Mouse (Mus musculus): ENCODE measurements around the gene Fbxo21.

DNA sequence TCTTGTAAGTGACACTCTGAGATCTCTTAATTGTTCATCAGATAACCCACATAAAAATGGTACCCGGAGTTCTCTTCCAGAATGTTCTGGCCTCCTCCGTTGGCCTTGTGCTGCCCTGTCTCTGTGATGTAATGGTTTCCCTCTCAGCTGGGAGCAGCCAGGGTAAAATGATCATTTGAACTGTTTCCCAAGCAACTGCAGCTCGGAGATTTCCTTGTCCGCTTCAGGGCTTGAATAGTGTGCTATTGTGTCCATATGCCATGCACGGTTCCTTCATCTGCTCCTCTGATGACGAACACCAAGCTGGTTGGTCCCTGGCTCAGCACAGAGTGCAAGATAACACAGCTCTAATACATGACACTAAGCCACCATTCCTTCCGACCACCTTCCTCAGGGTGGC is 35.3 kb downstream of the Fbxo21 start:
- TF ChIP-seq CTCF (IDR thresholded peaks at IDR 0.05; ENCODE audit: extremely low read depth, insufficient read length, insufficient replicate concordance, low read depth, low read length) (no peak), POLR2A (IDR thresholded peaks at IDR 0.05; ENCODE audit: low read depth, low read length) (no peak)
